Mouse (Mus musculus) granulocyte monocyte progenitor cell, adult 5-6 weeks (primary cell): ENCODE data around the gene Sec61a1. TPM values are rescaled to one million over a fixed set of nuclear protein-coding genes. Genes with fewer than 3 reads are reported as not detected.
A peak's percentile ranks its signal among the peaks of the same experiment; 100 is the strongest.

ENCODE experiments used
- ATAC-seq: replicated peaks from 2 replicates; pipeline ENCODE4 v1.8.0; 2016; ENCODE audit warnings: mild to moderate bottlenecking, moderate TSS enrichment, inconsistent platforms; ENCODE audit not compliant: poor library complexity, severe bottlenecking
- total RNA-seq, 2 experiments: library from RNA; stranded (forward) in 1 of 2; stranded (reverse) in 1 of 2; fragments of 200-712, 200-1000 nt in 1 of 2; fragments of >200 nt in 1 of 2; fragmentation: Nextera tagmentation in 1 of 2; gene quantifications; 2 replicates each; pipeline ENCODE4 v1.2.3; 2014 to 2017

Sec61a1 gene
- total RNA-seq, 2 experiments from 2014 or later, result 234 to 244 TPM

- ATAC-seq, result peak; percentile 99
These were observed 53.4 kb downstream of the Sec61a1 start, which contains the start of gene Ruvbl1 for GRCm38 (mm10) chr6:88465181-88465920. TSS of gene Ruvbl1 (plus strand) at chr6:88465409.

GRCm38 (mm10) chr6:88454545-88454944 is 64.2 kb downstream of the Sec61a1 start:
- no peak for ATAC-seq

Other genes with a start within 250 kb of the Sec61a1 start
- 29.5 and 42.8 TPM in 2 replicates for gene Eefsec, start 72.4 kb downstream of the Sec61a1 start, total RNA-seq (2014; fragmentation: Nextera tagmentation)
- 13.1 and 15.8 TPM in 2 replicates for gene Eefsec, start 72.4 kb downstream of the Sec61a1 start, total RNA-seq (2017)
- gene Ruvbl1, start 53.5 kb downstream of the Sec61a1 start, total RNA-seq (2014; fragmentation: Nextera tagmentation), result 78.4 and 93.5 TPM in 2 replicates
- 159 and 180 TPM in 2 replicates for gene Ruvbl1, start 53.5 kb downstream of the Sec61a1 start, total RNA-seq (2017)
- gene Kbtbd12, start 119.0 kb upstream of the Sec61a1 start, total RNA-seq (2014; fragmentation: Nextera tagmentation), result not detected in 2 replicates
- 0.05 and 1.1 TPM in 2 replicates for gene Kbtbd12, start 119.0 kb upstream of the Sec61a1 start, total RNA-seq (2017)
- gene Mgll, start 205.5 kb upstream of the Sec61a1 start, total RNA-seq (2014; fragmentation: Nextera tagmentation), result 0.99 TPM in 1 of 2 replicates, not detected in the other
- gene Mgll, start 205.5 kb upstream of the Sec61a1 start, total RNA-seq (2017), result 0.26 and 2.0 TPM in 2 replicates